Mouse (Mus musculus) retina, adult 2 months (tissue): Measurements from ENCODE around the gene Dnm3.
A peak's percentile ranks its signal among the peaks of the same experiment; 100 is the strongest.

ENCODE experiments used
- DNase-seq: peaks from one replicate; pipeline ENCODE4 v3.0.0-alpha.2; 2012; ENCODE audit warnings: low read depth, low spot score

Dnm3 gene

DNA sequence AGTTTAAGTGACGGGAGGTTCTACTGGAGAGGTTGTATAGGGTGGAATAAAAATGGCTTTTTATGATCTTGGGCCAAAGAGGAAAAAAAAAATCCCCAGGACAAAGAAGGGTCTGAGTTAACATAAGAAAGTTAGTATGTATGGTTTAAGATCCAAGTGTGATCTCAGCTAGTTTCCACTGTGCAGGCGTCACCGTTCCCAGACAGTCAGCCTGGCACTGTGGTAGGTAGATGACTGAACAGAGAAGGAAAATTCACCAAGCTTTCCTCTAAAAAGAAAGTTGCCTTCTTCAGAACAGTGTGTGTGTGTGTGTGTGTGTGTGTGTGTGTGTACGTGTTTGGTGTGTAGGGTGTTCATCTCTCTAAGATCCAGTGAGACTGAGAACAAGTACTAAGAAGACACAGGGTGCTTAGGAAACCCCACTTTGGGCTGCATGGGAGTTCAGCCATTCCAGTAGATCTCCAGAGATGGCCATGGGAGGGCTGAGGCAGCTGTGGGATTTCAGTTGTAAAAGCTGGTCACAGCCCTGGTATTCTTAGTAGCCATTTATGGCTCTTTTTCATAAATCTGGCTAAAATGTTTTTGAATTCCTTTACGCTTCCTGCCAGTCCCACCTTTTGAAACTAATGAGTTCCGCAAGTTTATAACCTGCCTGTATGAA is 441.9 kb downstream of the Dnm3 start:
- no peak for DNase-seq

DNA sequence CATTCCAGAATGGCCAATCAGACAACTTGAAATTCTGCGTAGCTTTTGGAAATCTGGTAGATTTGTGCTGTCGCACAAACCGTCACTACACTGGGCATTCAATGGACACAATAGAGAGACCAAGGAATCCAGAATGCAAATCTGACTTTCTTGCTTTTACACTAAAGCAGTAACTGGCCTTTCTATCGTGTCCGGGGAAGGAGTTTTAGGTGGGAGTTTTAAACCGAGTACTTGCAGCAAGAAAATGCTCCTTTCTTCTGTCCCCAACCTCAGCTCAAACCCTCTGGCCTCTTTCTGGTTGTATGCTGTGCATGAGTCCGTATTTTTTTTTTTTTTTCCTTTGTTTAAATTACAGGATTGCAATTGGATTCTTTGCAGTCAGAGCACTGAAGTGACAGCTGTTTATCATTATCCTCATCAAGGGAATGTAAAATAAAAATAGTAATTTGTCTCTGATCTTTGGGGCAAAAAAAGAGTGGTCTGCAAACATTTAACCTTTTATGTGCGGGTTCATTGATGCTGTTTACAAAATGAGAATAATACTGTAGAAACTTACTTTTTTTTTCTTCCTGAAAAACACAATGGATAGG is 454.1 kb downstream of the Dnm3 start:
- DNase-seq, result no peak

DNA sequence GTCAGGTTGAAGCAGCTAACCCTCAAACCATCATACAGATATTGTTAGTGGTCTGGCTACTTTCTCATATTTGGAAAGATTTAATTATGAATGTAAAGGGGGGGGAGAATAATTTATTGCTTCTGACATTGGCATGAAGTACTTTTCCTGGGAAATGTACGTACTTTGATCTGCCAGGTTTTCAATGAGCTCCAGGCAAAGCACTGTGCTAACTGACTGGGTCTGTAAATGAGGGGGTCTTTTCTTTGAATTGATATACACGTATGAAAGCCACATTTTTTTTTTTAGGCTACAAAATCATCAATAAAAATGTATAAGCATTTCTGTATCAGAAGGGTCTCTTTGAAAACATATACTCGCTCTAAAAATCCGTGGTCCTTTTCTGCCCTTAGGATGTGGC is 457.1 kb downstream of the Dnm3 start:
- DNase-seq, result no peak

DNA sequence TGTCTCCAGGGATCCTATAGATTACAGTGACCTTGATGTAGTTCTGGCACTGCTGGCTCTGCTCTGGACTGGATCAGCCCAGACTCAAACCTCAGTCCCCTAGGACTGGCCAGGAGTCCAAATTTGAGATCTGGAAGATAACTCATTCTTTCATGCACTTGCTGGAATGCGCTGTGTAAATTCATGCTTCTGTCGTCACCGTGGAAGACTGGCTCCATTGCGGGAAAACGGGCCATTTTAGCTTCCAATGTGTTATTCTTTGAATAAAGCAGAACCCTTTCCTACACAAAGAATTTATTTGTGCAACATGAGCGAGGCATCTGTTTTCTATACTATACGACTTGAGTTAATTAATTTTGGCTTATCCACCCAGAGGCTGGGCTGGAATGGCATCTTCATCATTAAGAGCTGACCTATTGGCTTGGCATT is 457.5 kb downstream of the Dnm3 start:
- no peak for DNase-seq

DNA sequence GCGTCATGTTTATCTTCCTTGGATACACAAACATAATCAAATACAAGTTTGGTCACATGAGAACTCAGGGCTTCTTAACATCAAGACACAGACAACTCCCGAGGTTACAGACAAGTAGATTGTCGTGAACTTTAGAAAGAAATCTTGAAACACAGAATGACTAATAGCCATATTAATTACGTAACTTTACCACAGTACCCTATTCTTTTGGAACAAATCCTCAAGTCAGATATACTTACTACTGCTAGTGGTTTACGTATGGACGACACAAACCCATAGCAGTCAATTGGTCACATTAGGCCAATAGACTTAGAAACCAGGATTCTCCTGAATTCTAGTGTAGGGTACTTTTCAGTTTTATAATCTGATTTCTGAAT is 459.2 kb downstream of the Dnm3 start:
- no peak for DNase-seq

DNA sequence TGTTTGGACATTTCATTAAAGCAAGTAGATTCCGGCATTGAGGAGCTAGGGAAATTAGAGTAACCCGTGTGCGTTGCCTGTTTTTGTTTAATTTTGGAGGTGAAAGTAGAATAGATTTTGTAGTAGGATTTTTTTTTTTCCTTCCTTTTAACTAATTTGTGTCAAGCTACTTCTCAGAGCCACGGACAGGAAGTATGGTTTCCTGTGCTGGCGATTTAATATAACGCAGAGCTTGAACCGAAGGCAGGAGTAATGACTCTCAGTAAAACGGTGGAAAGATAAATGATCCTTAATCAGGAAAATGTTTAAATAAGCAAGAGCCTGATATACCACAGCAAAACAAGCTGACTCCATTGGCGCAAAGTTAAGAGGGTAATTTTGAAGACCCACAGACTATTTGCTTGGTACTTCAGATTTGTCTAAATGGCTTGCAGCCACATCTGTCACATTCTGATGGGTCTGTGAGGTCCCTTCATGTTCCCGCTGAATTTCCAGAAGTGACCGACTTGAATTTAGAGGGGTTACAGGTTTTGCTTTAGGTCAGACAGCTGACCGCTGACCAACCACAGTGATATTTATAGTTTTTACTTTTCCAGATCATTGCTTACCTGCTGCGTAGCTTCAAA is 459.7 kb downstream of the Dnm3 start:
- no peak for DNase-seq

DNA sequence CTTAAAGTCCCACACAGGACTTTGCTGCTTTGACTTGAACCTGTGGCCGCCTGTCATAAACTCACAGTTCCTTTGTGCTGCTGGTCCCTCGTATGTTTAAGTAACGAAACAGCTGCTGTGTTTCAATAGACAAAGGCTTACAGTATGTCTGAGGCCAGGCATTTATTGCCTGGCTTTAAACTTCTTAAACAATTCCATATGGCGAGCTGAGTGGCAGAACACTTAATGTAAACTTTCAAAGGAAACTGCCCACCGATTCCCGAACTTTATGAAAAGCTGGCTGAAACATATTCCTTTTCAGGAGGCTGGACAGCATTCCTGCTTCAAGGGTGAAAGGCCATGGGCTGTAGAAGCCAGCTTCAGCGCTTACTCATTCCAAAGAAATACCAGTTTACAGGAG is 460.9 kb downstream of the Dnm3 start:
- no peak for DNase-seq

DNA sequence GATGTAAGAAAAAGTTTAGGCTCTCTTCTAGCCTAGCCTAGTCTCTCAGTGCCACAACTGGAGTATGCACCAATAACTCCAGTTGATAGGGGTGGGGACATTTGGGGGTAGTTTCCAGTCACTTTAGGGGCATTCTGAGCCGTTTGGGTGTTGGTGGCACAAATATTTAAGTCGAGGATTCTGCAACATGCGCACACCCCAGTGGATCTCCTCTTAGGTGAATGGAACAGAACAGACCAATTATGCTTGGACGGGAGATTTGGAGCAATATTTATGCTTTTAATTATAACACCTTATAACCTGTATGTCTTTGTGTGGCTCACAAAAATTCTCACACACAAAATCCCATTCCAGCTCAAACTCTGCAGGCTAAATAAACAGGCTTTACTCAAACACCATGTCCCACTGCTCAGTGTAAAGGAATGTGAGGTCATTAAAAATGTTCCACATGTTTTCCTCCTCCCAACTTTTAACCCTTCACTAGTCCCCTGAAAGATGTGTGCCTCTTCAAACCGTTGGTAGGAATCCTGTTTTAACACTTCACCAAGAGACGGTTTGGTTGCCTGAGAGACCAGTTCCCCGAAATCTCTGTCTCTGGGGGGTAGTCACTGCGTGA is 462.5 kb downstream of the Dnm3 start:
- DNase-seq, result no peak

DNA sequence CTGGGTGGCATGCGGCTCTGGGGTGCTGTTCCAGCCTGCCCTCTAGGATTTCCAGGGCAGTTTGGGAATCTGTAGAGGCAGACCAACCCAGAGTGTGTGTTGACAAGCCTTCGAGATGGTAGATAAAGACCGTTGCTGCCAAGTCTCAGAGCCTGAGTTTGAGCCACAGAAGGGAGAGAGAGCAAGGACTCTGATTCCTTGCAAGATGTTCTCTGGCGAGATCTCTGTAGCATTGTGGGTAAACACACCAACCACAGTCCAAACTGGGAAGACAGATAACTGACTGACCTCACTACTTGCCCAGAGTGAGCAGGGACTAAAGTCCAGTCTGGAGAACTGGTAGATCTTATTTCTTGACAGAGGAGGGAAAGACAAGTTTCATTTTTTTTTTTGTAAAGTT is 464.3 kb downstream of the Dnm3 start:
- no peak for DNase-seq

DNA sequence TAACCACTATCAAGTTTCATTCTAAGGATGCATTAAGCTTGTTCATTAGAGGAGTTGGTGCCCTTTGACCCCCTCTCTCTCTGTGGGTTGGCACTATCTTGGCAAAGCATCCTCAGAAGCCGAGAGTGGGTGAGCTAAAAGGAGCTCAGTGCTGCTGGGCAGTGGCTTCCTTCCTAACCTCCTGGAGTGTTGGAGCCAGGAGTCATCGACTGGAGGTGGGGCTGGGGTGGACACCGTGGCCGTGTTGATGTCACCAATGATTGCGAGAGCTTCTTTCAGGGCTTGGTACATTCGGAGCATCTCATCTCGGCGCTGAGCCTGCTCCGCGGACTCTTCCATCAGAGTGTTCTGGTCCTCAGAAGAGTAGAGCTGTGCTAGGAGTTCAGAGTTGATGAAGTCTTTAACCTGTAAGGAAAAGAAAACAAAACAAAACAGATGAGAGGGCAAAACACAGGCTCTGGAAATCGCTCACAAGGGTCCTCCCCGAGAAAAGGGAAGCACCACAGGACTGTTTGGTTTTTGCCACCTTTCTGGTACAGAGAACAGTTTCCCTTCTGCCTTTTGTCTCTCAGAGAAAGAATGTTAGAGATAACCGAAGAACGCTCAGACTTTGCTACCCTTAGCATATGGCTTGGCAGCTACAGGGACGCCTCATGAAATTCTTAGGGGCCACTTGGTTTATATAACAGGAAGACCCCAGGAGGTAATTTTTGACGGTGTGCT is 466.1 kb downstream of the Dnm3 start:
- no peak for DNase-seq

DNA sequence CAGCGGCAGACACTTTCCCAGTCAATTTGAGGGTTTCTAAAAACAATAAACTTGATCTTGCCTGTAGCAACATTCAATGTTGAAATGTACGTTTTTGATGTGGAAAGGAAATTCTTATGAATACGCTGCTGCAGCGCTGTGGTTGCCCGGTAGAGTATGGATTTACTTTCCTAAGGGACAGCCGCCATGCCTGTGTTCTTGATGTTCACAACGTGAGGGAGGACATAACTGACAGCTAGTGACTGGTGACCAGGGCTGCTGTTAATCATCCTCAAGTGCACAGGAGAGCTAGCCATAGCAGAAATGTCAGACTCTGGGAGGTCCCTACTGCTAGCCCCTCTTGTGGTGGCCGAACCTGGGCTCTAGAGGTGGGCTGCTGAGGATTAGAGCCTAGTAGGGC is 468.7 kb downstream of the Dnm3 start:
- no peak for DNase-seq

DNA sequence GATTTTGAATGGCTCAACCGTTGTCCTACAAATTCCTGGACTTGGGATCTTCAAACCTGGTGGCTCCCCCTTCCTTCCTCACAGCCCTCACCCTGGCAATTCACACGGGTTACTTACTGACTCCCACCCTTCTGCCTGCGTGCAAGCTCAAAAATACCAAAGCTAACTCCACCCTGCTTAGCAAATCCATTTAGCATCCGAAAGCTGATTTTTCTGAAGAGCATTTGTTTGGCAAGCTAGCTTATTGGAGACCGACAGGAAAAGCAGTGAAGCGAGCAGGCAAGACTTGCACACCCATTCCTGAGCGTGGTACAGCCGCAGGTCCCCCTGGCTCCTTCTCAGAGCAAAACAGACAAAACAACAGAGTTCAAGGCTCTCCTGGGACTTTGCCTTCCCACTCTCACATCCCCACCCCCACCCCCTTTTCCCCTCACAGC is 469.2 kb downstream of the Dnm3 start:
- DNase-seq, result no peak

DNA sequence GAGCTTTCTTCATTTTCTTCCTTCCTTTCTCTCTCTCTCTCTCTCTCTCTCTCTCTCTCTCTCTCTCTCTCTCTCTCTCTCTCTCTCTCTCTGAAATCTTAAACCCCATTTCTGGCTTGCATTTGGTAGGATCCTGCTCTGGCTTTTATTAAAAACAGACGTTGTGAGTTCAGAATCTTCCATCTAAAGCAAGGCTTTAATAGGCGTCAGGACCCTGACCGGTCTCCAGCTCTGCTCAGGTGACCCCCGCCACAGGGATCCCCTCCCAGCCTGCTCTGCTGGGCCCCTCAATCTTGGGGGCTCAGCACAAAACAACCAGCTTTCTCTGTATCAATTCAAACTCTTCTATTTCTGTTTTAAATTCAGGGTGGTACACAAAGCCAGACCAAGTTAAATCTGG is 469.6 kb downstream of the Dnm3 start:
- no peak for DNase-seq

DNA sequence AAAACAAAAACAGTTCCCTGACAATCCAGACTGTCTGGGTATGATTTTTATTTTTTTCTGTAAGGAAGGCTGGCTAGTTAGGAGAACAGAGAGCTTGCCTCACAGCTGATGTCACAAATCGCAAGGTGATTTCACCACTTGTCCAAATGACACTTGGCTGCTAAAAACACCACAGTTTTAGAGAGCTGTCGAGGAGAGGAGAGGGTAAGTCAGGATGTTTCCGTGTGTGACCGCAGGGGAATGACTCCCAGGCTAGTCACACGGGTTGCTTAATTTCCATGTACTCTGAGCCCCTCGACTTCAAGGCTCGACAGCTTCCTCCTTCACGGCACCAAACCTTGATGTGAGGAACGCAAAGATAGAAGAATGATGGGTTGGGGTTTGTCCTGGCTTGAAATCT is 471.7 kb downstream of the Dnm3 start:
- DNase-seq, result no peak

DNA sequence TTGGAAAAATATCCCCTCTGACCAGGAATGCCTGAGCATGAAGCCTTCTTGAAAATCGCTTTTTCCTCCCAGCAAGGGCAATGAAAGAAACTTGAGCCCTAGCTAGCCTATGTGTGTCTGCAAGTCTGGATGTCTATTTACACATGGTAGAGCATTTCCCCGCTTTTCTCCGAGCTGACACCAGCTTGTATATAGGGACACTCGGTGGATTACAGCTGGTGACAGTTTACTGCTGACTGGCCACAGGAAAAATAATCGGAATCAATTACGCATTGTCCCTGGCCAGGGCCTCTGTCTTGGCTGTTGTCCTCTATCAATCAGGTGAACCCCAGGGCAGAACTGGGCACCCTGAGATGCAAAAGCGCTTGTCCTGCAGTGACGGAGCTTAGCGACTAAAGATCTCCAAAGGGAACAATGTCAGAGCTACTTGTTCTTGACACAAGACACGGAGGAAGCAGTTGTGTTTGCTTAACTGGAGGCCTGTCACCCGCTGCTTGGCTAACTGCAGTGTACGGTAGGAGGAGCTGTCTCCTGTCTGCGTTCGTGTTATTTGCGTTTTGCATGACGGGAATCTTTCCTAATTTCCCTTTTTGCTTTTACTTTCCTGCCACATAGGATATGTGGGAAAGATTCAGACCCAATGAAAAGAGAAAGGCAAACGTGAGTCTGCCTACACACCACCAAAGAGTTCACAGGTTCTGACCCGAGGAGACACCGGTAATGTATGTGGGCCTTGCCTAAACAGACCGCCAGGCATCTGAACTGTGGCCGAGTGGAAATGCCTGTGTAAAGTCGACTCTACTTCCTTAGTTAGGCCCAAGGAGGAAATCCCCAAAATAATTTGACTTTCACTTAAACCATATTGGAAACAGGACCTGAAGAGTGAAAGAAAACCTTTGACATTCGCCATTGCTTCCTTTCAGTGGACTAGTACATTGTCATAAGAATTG is 472.7 kb downstream of the Dnm3 start:
- DNase-seq, result no peak

DNA sequence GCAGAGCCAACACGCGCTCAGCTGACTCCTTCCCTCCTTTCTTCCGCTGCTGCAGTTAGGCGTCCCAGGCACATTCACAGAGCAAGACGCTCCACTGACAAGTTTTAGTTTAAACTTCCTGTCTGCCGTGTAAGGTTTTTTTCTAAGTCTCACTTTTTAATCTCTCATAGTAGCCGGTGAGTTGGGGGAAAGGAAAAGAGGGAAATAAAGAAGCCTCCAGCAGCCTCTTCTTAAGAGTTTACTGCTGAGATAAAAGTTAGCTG is 473.4 kb downstream of the Dnm3 start:
- DNase-seq, result no peak

DNA sequence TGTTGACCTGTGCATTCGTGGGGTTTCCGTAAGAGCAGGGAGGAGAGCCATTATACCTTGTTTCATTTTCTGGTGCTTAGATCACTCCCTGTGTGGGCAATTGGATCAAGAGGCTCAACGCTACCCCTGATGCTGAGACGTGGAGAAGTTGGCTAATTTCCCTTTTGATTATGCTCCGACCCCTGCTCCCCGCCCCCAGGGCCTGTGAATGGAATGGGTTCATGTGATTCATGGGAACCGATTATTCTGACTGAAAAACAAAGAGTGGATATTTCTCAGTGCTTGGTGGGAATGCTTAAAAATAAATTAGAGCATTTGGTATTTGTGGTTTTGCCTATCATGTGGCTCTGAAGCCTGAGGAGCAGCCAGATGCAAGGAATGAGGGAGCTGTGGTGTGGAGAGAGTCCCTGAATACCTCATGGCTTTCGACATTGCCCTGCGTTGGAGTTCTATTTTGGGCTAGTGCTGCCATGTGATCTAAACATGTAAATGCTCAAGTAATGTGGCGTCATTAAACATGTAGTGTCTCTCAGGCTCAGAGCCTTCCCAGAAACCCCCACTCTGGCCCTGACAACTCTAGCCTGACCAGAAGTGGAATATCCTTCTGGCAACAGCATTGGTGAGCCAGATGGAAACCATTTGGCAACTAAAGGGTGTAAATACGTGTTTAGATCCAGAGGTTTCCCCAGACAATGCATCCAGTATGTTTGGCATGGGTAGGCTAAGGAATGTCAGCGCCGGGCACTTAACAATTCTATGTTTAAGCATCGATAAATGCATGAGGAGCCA is 473.9 kb downstream of the Dnm3 start:
- DNase-seq, result no peak

DNA sequence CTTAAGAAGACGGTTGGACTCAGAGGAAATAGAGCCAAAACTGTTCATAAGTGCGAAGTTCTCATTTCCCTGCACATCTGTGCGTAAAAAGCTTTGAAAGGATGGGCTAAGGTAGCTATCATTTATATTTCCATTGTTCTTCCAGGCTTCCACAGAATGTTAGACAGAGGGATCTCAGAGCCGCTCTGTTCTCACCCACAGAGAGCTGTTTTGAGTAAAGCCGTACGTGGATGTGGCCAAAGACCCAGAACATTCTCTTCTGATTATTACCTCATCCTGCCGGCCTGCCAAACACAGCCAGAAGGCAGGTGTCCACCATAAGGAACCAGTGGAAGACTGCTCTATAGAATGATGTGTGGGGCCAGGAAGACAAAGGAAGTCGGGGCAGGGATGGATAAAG is 476.5 kb downstream of the Dnm3 start:
- no peak for DNase-seq

DNA sequence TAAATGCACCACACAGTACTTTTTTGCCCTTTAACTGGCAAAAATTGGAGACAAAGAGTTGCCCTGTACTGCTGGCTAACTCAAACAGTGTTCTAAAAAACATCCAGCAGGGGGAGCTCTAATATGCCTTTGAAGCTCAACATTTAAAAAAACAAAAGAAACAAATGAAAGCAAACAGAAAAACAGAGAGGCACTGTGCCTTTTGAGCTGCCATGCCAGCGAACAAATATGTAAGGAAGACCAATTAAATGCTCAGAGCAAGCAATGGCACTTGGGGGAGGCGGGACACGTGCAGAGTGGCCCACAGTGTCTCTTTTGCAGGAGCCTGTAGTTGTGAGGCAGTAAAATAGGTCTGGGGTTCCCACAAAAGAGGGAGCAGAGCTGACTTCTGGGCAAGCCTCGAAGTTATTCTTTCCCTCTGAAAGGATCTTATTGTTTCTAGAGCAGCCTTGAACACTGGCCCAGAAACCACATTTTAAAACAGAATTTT is 477.9 kb downstream of the Dnm3 start:
- peak; percentile 45 for DNase-seq

DNA sequence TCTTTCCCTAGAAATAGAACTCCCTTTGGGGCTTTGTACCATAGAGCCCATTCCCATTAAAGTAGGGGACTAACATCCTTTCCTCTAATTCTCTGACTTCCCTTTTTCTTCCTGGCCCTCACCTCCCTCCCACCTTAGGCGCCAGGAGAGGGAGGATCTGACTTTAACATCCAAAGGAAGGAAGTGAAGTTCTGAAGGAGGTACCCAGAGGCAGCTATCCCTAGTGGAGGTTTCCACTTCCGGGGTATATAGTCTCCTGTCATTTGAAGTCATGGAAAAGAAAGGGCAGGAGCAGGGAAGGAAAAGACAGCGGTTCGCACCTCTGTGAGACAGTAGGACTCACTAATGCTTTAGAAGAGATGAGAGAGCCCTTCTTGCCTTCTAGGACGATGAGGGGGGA is 478.5 kb downstream of the Dnm3 start:
- DNase-seq, result no peak
